Mouse (Mus musculus) embryonic stem cell, embryonic (primary cell): ENCODE data around the gene Als2cl.

Experiments
- CTCF ChIA-PET, 4 experiments: fragments of 300-600 bp in 2 of 4; fragments of 350-600 bp in 2 of 4; sonication (Branson Sonifier 250); formaldehyde crosslinking; loops; one replicate each; lab custom pipeline; 2022; ENCODE audit warnings: inconsistent platforms in 2 of 4; lab: Charles Lee
- POLR2A ChIA-PET, 4 experiments: fragments of 300-600 bp in 2 of 4; fragments of 350-600 bp in 2 of 4; sonication (Branson Sonifier 250); formaldehyde crosslinking; loops; one replicate each; lab custom pipeline; 2022; ENCODE audit warnings: antibody characterized with exemption in 4 of 4, inconsistent platforms in 1 of 4; lab: Charles Lee

The Als2cl gene

DNA sequence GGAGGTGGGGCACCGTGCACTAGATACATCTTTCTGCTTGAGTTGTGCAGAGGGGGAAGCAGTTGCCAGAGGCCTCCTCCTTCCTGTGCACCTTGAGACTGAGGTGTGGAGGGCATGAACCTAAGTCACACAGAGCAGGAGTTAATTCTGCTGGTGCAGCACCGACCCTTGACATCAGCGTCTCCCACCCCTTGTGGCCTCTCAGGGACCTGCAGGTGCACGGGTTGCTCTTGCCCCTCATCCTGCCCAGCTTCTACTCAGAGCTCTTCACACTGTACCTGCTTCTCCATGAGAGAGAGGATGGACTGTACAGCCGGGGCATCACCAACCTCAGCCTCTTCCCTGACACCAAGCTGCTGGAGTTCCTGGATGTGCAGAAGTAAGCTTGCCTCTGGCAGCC, 15.8 kb downstream of the Als2cl start:
- POLR2A ChIA-PET, result interaction anchor here in 3 of 4 experiments (0.9 to 5.3 kb wide), 16 partner anchors 7 to 114 kb away, joined by 3 to 24 read pairs (median 6); partner anchors contain the start of genes Als2cl (in 2 of the 3), Tdgf1 (in 2 of the 3) and Tmie (in 2 of the 3)
- CTCF ChIA-PET, result interaction anchor here (0.6 to 3.0 kb wide), 13 partner anchors 11 to 163 kb away, joined by 3 to 12 read pairs (median 4); partner anchors contain the start of genes Als2cl (in 2 of the 4) and Tmie (in 2 of the 4)

DNA sequence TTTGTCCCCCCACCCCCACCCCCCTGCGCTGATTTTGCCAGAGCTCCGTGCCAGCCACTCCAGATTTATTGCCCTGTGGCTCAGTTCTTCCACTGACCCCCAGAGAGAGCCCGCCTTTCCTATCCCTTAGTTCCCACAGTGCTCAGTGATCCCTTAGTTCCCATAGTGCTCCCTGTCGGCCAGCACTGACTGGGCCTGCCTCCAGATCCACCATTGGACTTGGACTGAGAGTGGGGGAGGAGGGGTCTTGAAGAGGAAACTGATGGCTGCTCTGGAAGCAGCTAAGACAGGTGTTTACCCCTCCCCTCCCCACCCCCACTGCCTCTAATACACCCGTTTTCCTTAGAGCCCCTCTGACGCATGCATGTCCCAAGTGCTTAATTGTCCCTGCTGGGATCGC, 16.3 kb downstream of the Als2cl start:
- CTCF ChIA-PET, result interaction anchor here (0.6 to 3.0 kb wide), 12 partner anchors 12 to 118 kb away, joined by 3 to 12 read pairs (median 4); partner anchors contain the start of genes Als2cl (in 2 of the 4) and Tmie (in 2 of the 4)
- POLR2A ChIA-PET, result interaction anchor here in 3 of 4 experiments (0.6 to 5.3 kb wide), 19 partner anchors 8 to 497 kb away, joined by 3 to 24 read pairs (median 5); partner anchors contain the start of genes Als2cl (in 2 of the 3), Tdgf1 (in 2 of the 3), Tmie (in 2 of the 3) and Prss43 (in 1 of the 3)

- ChIA-PET POLR2A (interaction anchor here in 2 of 4 experiments (0.6 to 5.3 kb wide), 14 partner anchors 8 to 393 kb away, joined by 3 to 24 read pairs (median 5); partner anchors contain the start of genes Als2cl (in 2 of the 2), Tmie (in 2 of the 2), Prss43 (in 1 of the 2) and Tdgf1 (in 1 of the 2)), CTCF (interaction anchor here in 3 of 4 experiments (0.9 to 3.0 kb wide), 10 partner anchors 16 to 115 kb away, joined by 3 to 12 read pairs (median 4); partner anchors contain the start of genes Als2cl (in 2 of the 3) and Tmie (in 2 of the 3))
These were observed 16.9 kb downstream of the Als2cl start for GRCm38 (mm10) chr9:110896595-110896994.

DNA sequence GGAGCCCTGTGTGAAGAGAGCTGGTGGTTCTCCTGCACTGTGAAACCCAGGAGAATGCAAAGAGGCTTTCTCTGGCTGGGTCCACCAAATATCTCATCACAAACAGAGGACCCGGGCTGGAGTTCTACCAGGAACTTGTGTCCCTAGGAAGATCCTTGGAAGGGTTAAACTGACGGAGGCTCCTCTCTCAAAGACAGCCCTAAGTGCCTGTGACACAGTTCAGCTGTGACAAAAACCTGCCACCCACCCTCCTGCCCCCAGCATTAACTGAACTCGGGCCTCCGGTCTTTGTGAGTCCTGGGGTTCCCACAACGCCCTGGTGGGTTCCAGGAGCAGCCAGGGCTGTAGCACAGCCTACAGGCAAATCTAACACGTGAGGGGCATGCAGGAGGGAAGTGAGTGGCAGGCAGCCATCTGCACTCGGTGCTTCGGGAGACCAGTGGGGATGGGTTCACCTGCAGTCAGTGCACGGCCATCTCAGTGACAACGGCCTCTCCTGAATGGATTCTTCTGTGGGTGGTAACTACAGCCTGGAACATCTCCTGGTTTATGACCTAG, 19.9 kb downstream of the Als2cl start:
- CTCF ChIA-PET, result interaction anchor here in 2 of 4 experiments (1.1 to 1.3 kb wide), 2 partner anchors 23 kb away, joined by 3 to 4 read pairs; no protein-coding TSS in a partner anchor
- POLR2A ChIA-PET, result no interaction called here

DNA sequence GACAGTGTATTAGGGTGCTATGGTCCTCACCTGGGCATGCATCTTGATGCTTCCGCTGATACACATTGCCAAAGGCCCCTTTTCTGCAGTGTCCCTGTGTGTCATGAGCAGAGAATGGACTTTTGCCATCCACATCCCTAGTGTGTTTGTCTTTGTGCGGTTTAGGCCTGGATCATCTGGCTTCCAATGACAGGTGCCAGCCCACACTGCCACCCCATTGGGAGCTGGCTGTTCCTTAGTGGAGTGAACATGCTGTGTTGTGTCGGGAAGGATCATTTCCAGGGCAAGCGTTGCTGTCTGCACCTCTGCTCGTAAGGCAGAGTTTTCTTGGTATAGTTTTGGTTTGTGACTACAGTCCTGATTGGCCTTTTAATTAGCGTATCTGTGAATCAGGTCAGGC, 21.5 kb downstream of the Als2cl start:
- ChIA-PET CTCF (interaction anchor here in 2 of 4 experiments (0.5 to 1.8 kb wide), 6 partner anchors 11 to 247 kb away, joined by 3 to 10 read pairs (median 3); no protein-coding TSS in a partner anchor), POLR2A (interaction anchor here in 1 of 4 experiments (0.8 kb wide), 1 partner anchor 53 kb away, joined by 3 read pairs; no protein-coding TSS in a partner anchor)

DNA sequence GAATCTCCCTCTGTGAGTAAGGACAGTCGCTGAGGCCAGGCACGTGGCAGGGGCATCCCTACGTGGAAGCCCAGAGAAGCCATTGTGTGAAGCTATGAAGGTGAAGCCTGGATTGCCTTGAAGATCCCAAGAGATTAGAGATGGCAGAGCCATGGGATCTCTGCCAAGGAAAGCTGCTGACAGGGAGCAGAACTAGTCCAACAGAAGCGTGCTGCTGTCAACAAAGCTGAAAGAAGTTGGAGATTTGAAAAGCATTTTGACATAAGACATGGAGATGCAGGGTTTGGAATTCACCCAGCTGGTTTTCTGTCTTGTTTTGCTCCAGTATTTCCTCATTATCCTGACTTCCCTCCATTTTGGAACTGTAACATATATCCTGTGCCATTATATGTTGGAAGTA, 22.6 kb downstream of the Als2cl start:
- CTCF ChIA-PET, result interaction anchor here (0.6 to 1.8 kb wide), 5 partner anchors 12 to 183 kb away, joined by 3 to 5 read pairs (median 4); no protein-coding TSS in a partner anchor
- POLR2A ChIA-PET, result interaction anchor here in 3 of 4 experiments (0.5 to 1.2 kb wide), 4 partner anchors 9 to 977 kb away, joined by 3 to 5 read pairs (median 4); no protein-coding TSS in a partner anchor

DNA sequence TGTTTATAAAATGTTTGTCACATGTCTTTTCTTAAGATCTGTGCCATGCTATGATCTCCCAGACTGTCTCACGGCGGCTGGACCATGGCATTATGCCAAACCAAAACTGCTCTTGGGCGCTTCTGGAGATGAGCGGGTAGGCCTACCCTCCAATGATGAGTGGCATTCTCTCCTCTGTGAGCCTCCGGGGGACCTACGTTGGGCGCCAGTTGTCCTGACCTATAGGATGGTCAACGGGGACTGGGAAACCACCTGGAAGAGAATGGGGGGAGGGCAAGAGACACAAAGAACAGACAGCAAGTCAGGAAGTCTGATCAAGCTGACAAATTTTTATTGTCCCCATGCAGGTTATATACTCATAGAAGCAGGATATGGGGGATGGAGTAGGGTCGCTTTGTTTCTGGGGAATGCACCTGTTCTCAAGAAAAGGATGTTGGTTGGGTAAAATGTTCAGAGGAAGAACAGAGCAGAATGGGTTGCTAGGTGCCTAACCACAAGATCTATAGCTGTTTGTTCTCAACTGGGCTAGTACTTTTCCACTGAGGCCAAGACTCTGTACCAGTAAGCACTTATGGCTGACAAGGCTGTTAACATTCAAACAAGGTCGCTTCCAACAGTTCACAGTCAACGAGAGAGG, 27.6 kb downstream of the Als2cl start:
- ChIA-PET POLR2A (no interaction called here), CTCF (interaction anchor here in 1 of 4 experiments (0.6 kb wide), 1 partner anchor 374 kb away, joined by 5 read pairs; no protein-coding TSS in a partner anchor)

GRCm38 (mm10) chr9:110907838-110908630, 28.4 kb downstream of the Als2cl start:
- ChIA-PET CTCF (interaction anchor here in 2 of 4 experiments (0.6 to 1.5 kb wide), 2 partner anchors 15 to 374 kb away, joined by 5 read pairs; no protein-coding TSS in a partner anchor), POLR2A (no interaction called here)

DNA sequence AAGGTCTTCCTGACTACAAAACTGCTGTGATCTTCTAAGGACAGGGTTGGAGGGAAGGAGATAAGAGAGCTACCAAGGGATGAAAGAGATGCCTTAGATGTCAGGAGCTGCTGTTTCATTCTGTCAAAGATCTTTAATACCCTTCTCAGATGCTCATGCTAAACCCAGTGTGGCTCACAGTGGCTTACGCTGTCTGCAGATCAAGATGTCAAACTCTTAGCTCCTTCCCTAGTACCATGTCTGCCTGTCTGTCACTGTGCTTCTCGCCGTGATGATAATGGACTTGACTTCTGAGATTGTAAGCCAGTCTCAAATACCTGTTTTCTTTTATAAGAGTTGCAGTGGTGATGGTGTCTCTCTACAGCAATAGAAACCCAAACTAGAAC, 29.0 kb downstream of the Als2cl start:
- ChIA-PET POLR2A (interaction anchor here in 1 of 4 experiments (0.6 kb wide), 1 partner anchor 389 kb away, joined by 3 read pairs; no protein-coding TSS in a partner anchor), CTCF (interaction anchor here in 1 of 4 experiments (1.5 kb wide), 1 partner anchor 14 kb away, joined by 5 read pairs; no protein-coding TSS in a partner anchor)

DNA sequence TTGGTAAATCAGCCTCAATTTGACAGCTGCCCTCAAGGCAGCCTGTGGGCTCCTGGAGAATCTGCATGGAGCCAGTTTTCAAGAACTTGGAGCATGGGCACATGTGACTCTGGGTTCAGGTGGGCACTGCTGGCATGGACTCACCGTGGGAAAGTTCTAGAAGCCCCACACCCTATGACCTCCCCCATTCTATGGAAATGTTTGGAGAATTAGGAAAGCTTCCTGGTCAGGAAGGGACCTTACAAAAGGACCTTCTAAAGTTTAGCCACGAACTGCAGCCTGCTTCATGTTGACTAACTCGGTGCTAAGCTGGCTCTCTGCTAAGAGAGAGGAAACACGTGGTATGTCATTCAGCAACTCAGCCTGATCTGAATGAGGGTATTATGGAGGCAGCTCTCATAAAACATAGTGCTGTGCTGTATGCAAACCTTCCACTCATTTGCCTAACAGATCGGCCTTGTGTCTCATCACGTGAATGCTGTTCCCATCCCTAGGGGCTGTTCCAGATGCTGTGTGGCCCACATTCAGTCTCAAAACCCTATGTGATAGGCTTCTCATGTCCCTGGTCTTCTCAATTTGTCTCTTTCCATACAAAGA, 29.8 kb downstream of the Als2cl start:
- CTCF ChIA-PET, result interaction anchor here in 3 of 4 experiments (0.9 to 2.9 kb wide), 5 partner anchors 13 to 87 kb away, joined by 3 to 12 read pairs (median 4); partner anchors contain the start of gene Tmie (in 1 of the 3)
- POLR2A ChIA-PET, result interaction anchor here in 2 of 4 experiments (0.6 kb wide), 2 partner anchors 30 to 388 kb away, joined by 3 read pairs; partner anchors contain the start of genes Als2cl (in 1 of the 2) and Tmie (in 1 of the 2)

DNA sequence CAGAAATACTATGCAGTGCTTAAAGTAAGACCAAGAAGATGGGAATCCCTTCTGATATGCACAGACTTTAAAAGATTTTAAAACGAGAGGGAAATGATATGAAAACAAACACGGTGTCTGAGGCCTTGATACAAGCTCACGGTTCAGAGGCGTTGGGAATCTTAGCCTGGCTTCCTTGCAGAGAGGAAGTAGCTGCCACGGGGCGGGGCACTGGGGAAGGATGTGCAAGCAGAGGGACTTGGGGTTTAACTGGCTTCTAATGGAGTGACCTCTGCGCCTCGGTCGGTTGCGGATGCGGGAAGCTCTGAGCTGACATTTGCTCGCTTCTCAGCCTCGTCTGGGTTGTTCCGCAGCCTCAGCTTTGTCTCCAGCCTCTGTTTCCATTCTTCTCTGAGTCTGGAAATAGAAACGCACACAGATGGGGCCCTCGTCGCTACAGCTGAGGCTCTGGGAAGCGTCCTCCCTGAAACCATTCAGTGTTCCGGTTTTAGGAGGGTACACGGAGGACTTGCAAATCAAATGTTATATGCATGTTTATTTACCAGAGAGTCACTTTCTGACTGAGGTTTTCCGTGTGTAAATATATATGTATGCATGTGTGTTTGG, 35.1 kb downstream of the Als2cl start:
- ChIA-PET CTCF (interaction anchor here in 3 of 4 experiments (0.7 to 1.5 kb wide), 5 partner anchors 8 to 25 kb away, joined by 3 to 8 read pairs (median 4); no protein-coding TSS in a partner anchor), POLR2A (interaction anchor here in 3 of 4 experiments (0.6 to 1.3 kb wide), 7 partner anchors 8 to 249 kb away, joined by 3 to 4 read pairs (median 3); partner anchors contain the start of gene Tdgf1 (in 1 of the 3))

GRCm38 (mm10) chr9:110915466-110915865, 35.8 kb downstream of the Als2cl start:
- POLR2A ChIA-PET, result interaction anchor here in 2 of 4 experiments (0.7 to 1.2 kb wide), 3 partner anchors 24 to 393 kb away, joined by 3 read pairs; no protein-coding TSS in a partner anchor
- CTCF ChIA-PET, result no interaction called here

GRCm38 (mm10) chr9:110916786-110917185, 37.1 kb downstream of the Als2cl start, which contains the start of gene Fam240a:
TSS of gene Fam240a (minus strand) at chr9:110916861.
- ChIA-PET POLR2A (interaction anchor here in 2 of 4 experiments (1.0 to 1.8 kb wide), 2 partner anchors 15 to 29 kb away, joined by 3 to 5 read pairs; partner anchors contain the start of gene Tdgf1 (in 1 of the 2)), CTCF (interaction anchor here in 3 of 4 experiments (0.9 to 1.5 kb wide), 4 partner anchors 24 to 81 kb away, joined by 3 to 5 read pairs (median 4); partner anchors contain the start of genes Als2cl (in 1 of the 3) and Tmie (in 1 of the 3))

DNA sequence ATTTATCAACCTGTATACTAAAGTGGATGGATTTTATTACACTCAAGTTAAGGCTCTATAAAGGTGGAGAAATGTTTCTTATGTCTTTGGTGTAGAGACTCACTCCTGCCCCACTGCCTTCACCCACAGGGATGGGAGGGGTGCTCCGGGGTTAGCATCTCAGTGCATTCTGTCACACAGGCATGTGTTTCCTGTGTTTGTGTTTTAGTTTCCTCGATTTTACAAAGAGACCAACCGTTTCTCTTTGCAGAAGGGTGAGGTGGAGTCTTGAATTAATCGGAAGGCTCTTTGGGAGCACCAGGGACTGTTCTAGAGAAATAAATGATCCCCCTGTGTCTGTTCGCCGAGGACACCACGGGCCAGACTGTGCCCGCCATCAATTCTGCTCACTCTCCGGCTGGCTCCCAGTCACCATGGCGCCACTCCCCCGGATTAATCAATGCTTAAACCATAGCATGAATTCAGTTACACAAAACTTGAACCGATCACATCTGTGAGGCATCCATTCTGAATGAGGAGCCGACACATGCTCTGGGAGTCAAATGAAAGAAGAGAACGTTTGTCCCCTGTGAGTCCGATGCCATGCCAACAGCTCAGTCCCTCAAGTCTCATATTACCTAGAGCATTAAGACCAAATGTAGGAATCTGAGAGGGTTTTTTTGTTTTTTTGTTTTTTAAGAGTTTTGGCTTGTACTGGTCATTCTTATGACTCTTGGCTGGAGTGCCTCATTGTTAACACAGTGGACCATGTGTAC, 41.2 kb downstream of the Als2cl start:
- ChIA-PET POLR2A (no interaction called here), CTCF (interaction anchor here in 2 of 4 experiments (0.7 to 3.6 kb wide), 4 partner anchors 23 to 137 kb away, joined by 3 to 41 read pairs (median 3); no protein-coding TSS in a partner anchor)

DNA sequence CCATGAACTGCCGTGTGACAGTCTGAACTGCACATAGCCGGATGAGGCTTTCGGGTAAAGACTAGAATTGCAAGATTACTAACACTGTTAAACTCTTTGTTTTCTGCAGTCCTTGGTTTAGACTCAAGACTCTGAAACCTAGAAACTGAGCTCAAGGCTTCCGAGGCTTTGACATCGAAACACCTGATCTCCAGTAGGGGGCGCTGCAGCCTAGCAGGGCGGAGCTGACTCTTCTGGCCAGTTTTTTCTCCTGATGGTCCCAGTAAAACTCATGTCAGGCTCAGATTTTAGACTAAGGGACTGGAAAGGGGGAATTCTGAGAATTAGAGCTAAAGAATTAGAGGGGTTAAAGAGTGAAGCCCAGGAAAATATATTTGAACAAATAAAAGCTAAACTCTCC, 43.1 kb downstream of the Als2cl start:
- POLR2A ChIA-PET, result interaction anchor here in 3 of 4 experiments (0.5 to 4.5 kb wide), 39 partner anchors 8 to 1024 kb away, joined by 3 to 28 read pairs (median 4); partner anchors contain the start of genes Tmie (in 2 of the 3), Als2cl (in 1 of the 3), Epm2aip1 (in 1 of the 3) and Lrrc2 (in 1 of the 3)

More for the DNA sequence above, 43.1 kb downstream of the Als2cl start:
- CTCF ChIA-PET, result interaction anchor here (0.5 to 3.6 kb wide), 109 partner anchors 8 to 514 kb away, joined by 3 to 49 read pairs (median 4); partner anchors contain the start of genes Lrrc2 (in 2 of the 4), Tdgf1 (in 2 of the 4), Als2cl (in 1 of the 4) and Tmie (in 1 of the 4)
